Mouse (Mus musculus): ENCODE data around the gene Prss27. TPM values are rescaled to one million over a fixed set of nuclear protein-coding genes. Genes with fewer than 3 reads are reported as not detected.
"Not testable (repeated sequence)": the region's sequence is repeated elsewhere in the genome, so short reads cannot be mapped to it uniquely, and the experiment has no call there.

Gene Prss27
- polyA plus RNA-seq, 1 experiment from 2014 or later = not detected

- peaks cover 9% of the 10 kb centered on the region; the same call in 1 of the 2 replicates for H3K79me2 ChIP-seq (ENCODE audit: inconsistent target)
- H3K36me3 ChIP-seq (ENCODE audit: inconsistent target) = peaks cover 81% of the 10 kb centered on the region
- 92% methylated on average over 14 of the region's 14 CpGs for WGBS (ENCODE audit: missing documents)
- H3K4me3 ChIP-seq (ENCODE audit: inconsistent target) = no peak overlapping the region
- H3K27ac ChIP-seq = no peak overlapping the region
Observed at GRCm38 (mm10) chr17:24056636-24057625, 19.0 kb downstream of the Prss27 start.

GRCm38 (mm10) chr17:24057730-24058245, 19.8 kb downstream of the Prss27 start:
- Histone ChIP-seq H3K27ac (no peak overlapping the region), H3K4me3 (ENCODE audit: inconsistent target) (no peak overlapping the region), H3K79me2 (ENCODE audit: inconsistent target) (peaks cover 17% of the 10 kb centered on the region; the same call in 1 of the 2 replicates), H3K36me3 (ENCODE audit: inconsistent target) (peaks cover 78% of the 10 kb centered on the region)
- WGBS (ENCODE audit: missing documents) = 98% methylated on average over 5 of the region's 5 CpGs

DNA sequence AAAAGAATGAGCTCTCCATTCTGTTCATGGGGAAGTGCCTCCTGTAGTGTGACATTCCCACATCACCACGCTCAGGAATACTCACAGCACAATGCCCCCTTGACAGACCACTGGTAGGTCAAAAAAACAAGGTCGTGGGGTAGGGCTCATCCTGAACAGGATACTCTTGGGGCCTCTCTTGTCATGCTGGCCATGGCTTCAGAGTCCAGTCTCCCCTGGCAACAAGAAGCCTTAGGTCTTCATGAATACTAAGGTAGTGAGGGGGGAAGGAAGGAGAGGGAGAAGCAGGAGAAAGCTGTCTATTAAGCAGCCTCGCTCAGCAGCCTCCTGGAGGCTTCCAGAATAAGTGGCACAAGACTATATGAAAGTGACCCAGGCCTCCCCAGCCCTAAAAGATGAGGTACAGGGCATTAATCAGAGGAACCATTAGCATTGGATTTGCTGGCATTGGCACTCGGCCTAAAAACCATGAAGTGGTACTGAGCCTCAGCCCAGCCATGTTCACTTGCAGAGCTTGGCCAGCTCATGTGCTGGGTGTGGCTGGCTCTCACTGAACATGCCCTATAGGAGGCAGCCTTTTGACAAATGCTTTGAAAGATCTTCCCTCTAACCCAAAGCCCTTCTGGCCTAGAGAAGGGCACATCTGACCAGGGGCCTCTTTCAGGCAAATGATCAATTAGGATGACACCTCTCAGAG, 24.7 kb downstream of the Prss27 start:
- peaks cover 46% of the 10 kb centered on the region for H3K36me3 ChIP-seq (ENCODE audit: inconsistent target)
- 95% methylated on average over 4 of the region's 4 CpGs for WGBS (ENCODE audit: missing documents)
- peaks cover 65% of the 10 kb centered on the region for H3K79me2 ChIP-seq (ENCODE audit: inconsistent target)
- H3K4me3 ChIP-seq (ENCODE audit: inconsistent target) = no peak overlapping the region
- no peak overlapping the region for H3K27ac ChIP-seq

DNA sequence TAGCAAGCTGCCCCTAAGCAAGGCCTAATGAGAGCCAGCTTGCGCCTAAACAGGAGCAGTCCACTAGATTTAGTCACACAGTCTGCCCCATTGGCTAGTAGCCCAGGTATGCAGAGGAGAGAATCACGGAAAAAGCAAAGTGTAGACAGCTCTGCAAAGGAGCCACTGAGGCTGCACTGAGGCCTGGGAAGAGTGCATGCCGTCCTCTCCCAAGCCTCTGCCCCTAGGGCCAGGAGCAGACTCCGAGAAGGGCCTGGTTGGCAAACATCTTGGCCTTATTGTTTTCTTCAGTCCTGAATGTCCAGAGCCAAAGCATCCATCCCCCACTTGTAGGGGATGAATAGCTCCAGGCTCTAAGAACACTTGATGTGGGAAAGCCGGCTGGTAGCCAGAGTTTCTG, 30.3 kb downstream of the Prss27 start:
- WGBS (ENCODE audit: missing documents) = 99% methylated on average over 5 of the region's 5 CpGs
- Histone ChIP-seq H3K36me3 (ENCODE audit: inconsistent target) (peaks cover 12% of the 10 kb centered on the region; the same call in 1 of the 2 replicates), H3K79me2 (ENCODE audit: inconsistent target) (peaks cover 98% of the 10 kb centered on the region), H3K4me3 (ENCODE audit: inconsistent target) (no peak overlapping the region), H3K27ac (no peak overlapping the region)

DNA sequence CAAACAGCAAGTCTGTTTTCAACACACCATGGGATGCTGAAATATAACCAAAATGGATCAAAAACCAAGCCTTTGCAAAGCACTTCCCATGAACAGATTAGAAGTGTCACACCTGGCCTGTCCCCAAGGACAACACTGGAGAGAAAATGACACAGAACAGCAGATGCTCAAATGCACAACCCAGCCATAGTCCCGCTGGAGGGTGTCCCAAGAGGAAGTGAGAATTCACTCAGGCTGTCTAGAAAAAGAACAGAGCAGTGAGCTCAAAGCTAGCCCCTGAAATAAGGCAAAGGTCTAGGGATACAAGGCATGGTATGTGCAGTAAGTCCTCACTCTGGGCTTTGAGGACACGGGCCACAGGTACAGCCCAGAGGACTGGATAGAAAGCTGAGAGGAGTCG, 31.6 kb downstream of the Prss27 start:
- H3K27ac ChIP-seq = no peak overlapping the region
- H3K79me2 ChIP-seq (ENCODE audit: inconsistent target) = peaks cover 85% of the 10 kb centered on the region
- peaks cover 12% of the 10 kb centered on the region; the same call in 1 of the 2 replicates for H3K36me3 ChIP-seq (ENCODE audit: inconsistent target)
- H3K4me3 ChIP-seq (ENCODE audit: inconsistent target) = no peak overlapping the region
- 74% methylated on average over 3 of the region's 3 CpGs for WGBS (ENCODE audit: missing documents)

DNA sequence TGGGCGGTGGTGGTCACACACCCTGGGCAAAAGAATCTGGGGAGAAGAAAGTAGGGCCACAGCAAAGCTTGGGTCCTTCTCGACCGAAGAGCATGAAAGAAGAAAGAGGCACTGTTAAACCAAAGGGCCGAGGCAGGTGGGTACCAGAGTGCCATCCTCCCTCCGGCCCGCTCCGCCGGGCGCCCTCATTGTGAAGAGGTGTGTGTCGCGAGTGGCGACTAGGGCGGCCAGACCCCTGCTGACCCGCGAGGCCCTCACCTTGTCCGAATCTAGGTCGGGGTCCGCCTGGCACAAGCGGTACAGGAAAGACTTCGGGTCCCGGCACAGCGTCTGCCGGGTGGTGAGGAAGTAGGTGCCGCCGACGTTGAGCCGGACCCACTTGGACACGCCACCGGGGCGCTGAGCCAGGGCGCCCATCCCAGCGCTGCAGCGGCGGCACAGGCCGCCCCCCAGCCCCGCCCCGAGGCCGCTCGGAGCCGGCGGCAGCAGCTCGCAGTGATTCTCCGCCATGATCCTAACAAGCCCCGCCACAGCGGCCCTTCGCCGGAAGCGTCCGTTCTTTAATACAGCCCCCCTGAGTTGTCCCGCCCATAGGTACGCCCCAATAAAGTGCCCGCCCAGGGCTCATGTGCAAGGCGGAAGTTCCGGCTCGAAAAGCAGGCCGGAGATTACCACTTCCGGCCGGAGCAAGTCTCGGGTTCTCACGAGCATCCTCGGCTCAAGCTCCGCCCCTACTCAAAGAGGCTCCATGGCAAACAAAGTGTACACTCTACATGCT, 35.2 kb downstream of the Prss27 start, which contains the start of gene Kctd5:
Gene Kctd5 (minus strand): TSS at position 567 of the 778 bp plus-strand sequence.
- peaks cover 11% of the 10 kb centered on the region for H3K36me3 ChIP-seq (ENCODE audit: inconsistent target)
- peak within 1 kb of the TSS; percentile 78 for H3K4me3 ChIP-seq (ENCODE audit: inconsistent target)
- H3K79me2 ChIP-seq (ENCODE audit: inconsistent target) = peaks cover 50% of the 10 kb centered on the region
- WGBS (ENCODE audit: missing documents) = under 1% methylated on average over 56 of the region's 62 CpGs
- H3K27ac ChIP-seq = peak within 1 kb of the TSS; percentile 22; the same call in 1 of the 2 replicates

GRCm38 (mm10) chr17:24077101-24077500, 39.2 kb downstream of the Prss27 start:
- WGBS (ENCODE audit: missing documents) = 96% methylated on average over 2 of the region's 2 CpGs
- Histone ChIP-seq H3K27ac (no peak overlapping the region), H3K36me3 (ENCODE audit: inconsistent target) (peaks cover 33% of the 10 kb centered on the region), H3K79me2 (ENCODE audit: inconsistent target) (peaks cover 10% of the 10 kb centered on the region), H3K4me3 (ENCODE audit: inconsistent target) (no peak overlapping the region)

DNA sequence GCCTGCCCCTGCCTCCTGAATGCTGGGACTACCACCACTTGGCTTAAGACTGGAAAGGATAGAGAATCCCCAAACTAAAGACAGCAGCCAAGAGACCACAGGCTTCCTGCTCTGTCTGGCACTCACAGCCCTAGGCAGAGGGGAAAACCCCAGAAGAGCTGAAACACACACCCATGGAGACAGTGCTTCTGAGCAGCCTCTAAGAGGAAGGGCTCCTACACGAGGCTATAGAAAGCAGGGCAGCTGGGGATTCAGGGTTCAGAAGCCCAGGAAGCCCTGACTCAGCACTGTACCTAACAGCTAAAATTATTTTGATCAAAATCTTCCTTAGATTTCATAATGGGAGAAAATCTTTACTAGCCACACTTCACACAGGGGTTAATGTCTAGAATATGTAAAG, 46.6 kb downstream of the Prss27 start:
- H3K79me2 ChIP-seq (ENCODE audit: inconsistent target) = no peaks in the 10 kb centered on the region
- peaks cover 70% of the 10 kb centered on the region for H3K36me3 ChIP-seq (ENCODE audit: inconsistent target)
- no peak overlapping the region for H3K4me3 ChIP-seq (ENCODE audit: inconsistent target)
- no peak overlapping the region for H3K27ac ChIP-seq
- WGBS (ENCODE audit: missing documents) = 21% methylated on average over 1 of the region's 1 CpGs

- H3K79me2 ChIP-seq (ENCODE audit: inconsistent target); H3K4me3 ChIP-seq (ENCODE audit: inconsistent target); H3K27ac ChIP-seq: not testable (repeated sequence)
- H3K36me3 ChIP-seq (ENCODE audit: inconsistent target) = peaks cover 65% of the 10 kb centered on the region
- WGBS (ENCODE audit: missing documents) = 95% methylated on average over 4 of the region's 4 CpGs
Observed at GRCm38 (mm10) chr17:24086399-24086798, 48.5 kb downstream of the Prss27 start.

GRCm38 (mm10) chr17:24090575-24090974, 52.6 kb downstream of the Prss27 start:
- Histone ChIP-seq H3K4me3 (ENCODE audit: inconsistent target) (no peak overlapping the region), H3K36me3 (ENCODE audit: inconsistent target) (peaks cover 67% of the 10 kb centered on the region), H3K79me2 (ENCODE audit: inconsistent target) (no peaks in the 10 kb centered on the region), H3K27ac (no peak overlapping the region)
- WGBS (ENCODE audit: missing documents) = 83% methylated on average over 1 of the region's 1 CpGs

Other genes with a start within 250 kb of the Prss27 start
- gene Srrm2, start 247.6 kb upstream of the Prss27 start, polyA plus RNA-seq (2018) = 101 to 166 TPM (median 130 TPM) in 3 replicates
- gene Elob, start 209.0 kb upstream of the Prss27 start, polyA plus RNA-seq (2018) = 177 to 422 TPM (median 330 TPM) in 3 replicates
- not detected in 3 replicates for gene Prss33, start 202.1 kb upstream of the Prss27 start, polyA plus RNA-seq (2018)
- not detected in 3 replicates for gene Prss32, start 194.3 kb upstream of the Prss27 start, polyA plus RNA-seq (2018)
- not detected in 3 replicates for gene Prss41, start 194.0 kb upstream of the Prss27 start, polyA plus RNA-seq (2018)
- gene Prss21, start 170.1 kb upstream of the Prss27 start, polyA plus RNA-seq (2018) = not detected in 3 replicates
- not detected in 3 replicates for gene Dcpp1, start 157.3 kb upstream of the Prss27 start, polyA plus RNA-seq (2018)
- gene Dcpp2, start 157.3 kb upstream of the Prss27 start, polyA plus RNA-seq (2018) = not detected in 3 replicates
- not detected in 3 replicates for gene Dcpp3, start 120.7 kb upstream of the Prss27 start, polyA plus RNA-seq (2018)
- not detected in 3 replicates for gene Sbp, start 96.5 kb upstream of the Prss27 start, polyA plus RNA-seq (2018)
- not detected in 3 replicates for gene Sbpl, start 82.9 kb upstream of the Prss27 start, polyA plus RNA-seq (2018)
- gene Prss30, start 57.6 kb upstream of the Prss27 start, polyA plus RNA-seq (2018) = 0.19 to 0.33 TPM in 2 of 3 replicates, not detected in the other
- gene Prss22, start 40.0 kb upstream of the Prss27 start, polyA plus RNA-seq (2018) = not detected in 3 replicates
- 10.4 to 18.9 TPM (median 13.9 TPM) in 3 replicates for gene Kctd5, start 35.3 kb downstream of the Prss27 start, polyA plus RNA-seq (2018)
- 10.4 to 18.5 TPM (median 17.4 TPM) in 3 replicates for gene Pdpk1, start 112.8 kb downstream of the Prss27 start, polyA plus RNA-seq (2018)
- gene Amdhd2, start 125.6 kb downstream of the Prss27 start, polyA plus RNA-seq (2018) = 69.2 to 101 TPM (median 69.2 TPM) in 3 replicates
- 1,634 to 2,526 TPM (median 2,187 TPM) in 3 replicates for gene Atp6v0c, start 131.6 kb downstream of the Prss27 start, polyA plus RNA-seq (2018)
- 8.4 to 12.8 TPM (median 8.5 TPM) in 3 replicates for gene Tbc1d24, start 167.4 kb downstream of the Prss27 start, polyA plus RNA-seq (2018)
- 0.05 to 0.09 TPM in 2 of 3 replicates, not detected in the other for gene Ntn3, start 171.4 kb downstream of the Prss27 start, polyA plus RNA-seq (2018)
- 2.8 to 5.5 TPM (median 4.0 TPM) in 3 replicates for gene Tedc2, start 182.7 kb downstream of the Prss27 start, polyA plus RNA-seq (2018)
- gene Ccnf, start 213.3 kb downstream of the Prss27 start, polyA plus RNA-seq (2018) = 1.3 to 5.7 TPM (median 3.2 TPM) in 3 replicates